Mouse (Mus musculus): Measurements from ENCODE around the gene Col7a1.

Col7a1 gene

DNA sequence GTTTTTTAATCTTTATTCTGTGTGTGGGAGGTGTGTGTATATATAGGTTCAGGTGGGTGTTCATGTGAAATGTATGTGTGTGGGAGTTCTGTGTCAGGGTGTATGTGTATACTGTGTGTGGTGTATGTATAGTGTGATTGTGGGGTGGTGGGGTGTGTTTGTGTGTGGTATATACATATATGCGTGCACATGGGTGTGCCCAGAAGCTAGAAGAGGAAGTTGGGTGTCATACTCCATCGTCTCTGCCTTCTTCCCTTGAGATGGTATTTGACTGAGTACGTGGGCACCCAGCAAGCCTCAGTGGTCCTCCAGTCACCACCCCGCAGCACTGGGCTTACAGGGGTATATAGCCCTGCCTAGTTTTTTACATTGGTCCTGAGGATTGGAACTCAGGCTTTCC lies 68.0 kb downstream of the Col7a1 start:
- peak in 1 of 2 experiments; percentile 6 for DNase-seq (ENCODE audit: low spot score in 2 of 2)

DNA sequence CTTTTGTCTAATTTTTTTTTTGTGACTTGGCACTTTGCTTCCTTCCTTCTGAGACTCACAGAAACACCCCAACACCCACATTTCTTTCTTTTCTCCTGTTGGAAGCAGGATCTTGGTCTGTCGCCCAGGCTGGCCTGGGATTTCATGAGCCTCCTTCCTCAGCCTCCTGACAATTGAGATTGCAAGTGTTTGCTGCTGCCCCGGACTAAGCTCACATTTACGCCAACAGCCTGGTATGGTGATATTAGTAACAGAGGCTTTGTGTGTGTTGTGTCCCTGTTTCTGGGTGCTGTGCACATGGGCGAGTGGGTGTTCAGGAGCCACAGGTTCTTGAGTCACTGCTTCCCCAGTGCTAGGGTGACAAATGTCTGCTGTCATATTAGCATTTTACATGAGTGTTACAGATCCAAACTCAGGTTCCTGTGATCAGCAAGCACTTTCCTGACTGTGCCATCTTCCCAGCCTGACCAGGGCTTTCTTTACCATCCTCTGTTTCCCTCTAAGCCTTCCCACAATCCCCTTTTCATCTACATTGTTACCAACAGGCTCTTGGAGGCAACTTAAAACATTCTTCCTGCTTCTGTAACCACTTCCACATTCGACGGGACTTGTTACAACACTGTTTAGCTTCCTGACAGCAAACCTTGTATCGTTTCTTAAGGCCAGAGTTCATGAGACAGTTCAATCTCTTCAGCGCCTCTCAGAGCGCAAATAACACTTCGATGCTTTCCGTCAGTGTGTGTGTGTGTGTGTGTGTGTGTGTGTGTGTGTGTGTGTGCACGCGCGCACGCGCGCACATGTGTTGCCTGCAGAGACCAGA lies 69.7 kb downstream of the Col7a1 start:
- peak in 1 of 2 experiments; percentile 7 for DNase-seq (ENCODE audit: low spot score in 2 of 2)

DNA sequence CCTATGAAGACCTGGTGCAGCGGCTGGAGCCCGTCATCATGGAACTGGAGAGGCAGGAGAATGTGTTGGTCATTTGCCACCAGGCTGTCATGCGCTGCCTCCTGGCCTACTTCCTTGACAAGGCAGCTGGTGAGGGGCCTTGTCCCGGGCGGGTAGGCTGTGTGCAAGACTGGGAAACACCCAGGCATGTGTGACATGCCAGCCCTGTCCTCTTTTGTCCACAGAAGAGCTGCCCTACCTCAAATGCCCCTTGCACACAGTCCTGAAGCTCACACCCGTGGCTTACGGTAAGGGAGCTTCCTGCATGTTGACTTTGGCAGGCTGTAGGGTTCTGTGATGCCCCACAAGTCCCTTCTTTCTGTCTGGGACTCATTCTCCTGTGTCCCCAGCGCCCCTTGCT lies 74.1 kb downstream of the Col7a1 start:
- no peak for DNase-seq (ENCODE audit: low spot score in 2 of 2)

DNA sequence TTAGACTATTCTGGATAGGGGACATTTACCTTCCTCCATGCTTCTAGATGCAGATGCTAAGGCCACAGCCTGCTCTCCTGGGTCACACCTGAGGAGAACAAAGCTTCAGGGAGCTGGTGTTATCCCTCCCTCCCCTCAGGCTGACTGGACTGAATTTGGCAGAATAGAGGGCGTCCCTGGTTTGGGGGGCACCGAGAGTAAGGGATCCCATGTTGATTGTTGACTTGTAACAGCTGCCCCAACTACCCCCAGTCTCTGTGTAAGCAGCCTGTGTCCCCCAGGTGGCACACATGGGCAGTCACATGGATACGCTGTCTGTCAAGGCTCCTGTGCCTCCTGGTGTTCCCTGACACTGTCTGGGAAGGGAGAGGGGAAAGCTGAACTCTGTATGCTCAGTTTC lies 75.0 kb downstream of the Col7a1 start:
- DNase-seq (ENCODE audit: low spot score in 2 of 2) = no peak

DNA sequence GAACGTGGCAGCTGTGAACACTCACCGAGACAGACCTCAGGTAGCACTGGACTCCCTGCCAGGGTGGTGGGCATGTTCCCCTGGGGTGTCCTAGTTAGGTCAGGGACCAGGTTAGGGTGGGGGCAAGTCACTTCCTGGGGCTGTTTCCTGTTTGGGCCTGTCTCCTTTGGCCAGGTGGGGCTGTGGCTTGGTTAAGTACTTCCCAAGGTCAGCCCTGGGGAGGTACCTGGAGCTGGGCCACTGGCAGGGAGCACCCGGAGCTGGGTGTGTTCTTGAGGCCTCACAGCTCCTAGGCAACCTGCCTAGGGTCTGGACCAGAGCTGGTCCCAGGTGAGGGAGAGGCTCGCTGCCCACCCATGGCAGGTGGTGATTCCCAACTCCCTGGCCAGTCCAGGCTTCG lies 75.5 kb downstream of the Col7a1 start:
- no peak for DNase-seq (ENCODE audit: low spot score in 2 of 2)

DNA sequence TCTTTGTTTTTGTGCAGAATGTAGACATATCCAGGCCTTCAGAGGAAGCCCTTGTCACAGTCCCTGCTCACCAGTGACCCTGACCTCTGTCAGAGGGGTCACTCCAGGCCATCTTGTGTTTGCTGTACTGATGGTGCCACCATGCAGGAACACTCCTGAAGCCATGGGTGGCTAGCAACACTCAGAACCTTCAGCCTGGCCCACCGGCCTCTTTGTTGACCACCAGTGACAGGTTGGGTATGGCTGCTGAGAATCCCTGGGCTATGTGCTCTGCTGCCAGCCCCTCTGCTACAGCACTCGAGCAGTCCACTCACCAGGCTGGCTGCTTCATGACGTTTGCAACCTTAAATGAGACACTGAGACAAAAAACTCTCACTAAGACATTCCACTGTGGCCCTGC lies 76.9 kb downstream of the Col7a1 start:
- no peak for DNase-seq (ENCODE audit: low spot score in 2 of 2)

DNA sequence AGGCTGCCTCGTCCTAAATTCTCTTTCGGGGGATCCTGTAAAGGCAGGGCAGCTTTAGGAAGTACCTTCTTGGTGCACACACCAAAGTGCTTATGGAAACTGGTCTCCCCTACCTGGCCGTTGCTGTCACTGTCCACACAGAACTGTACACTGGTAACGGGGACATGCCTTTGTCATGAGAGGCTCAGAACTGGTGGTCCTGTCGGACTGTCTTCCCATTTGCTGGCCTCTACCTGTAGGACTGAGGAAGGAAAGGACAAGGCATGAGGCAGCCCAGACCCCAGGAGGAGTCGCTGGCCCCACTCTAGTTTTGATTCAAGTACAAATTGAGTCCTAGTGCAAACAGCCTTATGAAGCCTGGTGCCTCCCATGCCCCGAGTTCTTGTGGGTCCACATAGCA lies 77.6 kb downstream of the Col7a1 start:
- no peak for DNase-seq (ENCODE audit: low spot score in 2 of 2)

DNA sequence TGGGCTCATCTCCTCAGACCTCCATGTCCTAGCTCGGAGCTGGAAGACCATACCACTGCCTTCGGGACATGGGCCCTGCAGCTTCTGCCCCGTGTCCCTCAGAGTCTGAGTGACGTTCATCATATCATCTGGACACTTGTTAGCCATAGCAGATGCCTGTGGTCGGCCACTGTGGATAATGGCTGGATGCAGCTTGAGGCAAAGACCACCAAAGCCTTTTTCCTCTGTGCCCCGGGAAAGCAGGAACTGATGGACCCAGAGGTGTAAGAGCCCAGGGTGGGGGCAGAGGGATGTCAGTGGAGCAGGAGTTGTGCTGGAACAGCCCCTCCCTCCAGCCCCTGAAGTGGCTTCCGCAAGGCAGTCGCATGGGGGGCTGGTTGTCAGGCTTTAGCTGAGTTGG lies 78.3 kb downstream of the Col7a1 start:
- DNase-seq (ENCODE audit: low spot score in 2 of 2) = no peak

DNA sequence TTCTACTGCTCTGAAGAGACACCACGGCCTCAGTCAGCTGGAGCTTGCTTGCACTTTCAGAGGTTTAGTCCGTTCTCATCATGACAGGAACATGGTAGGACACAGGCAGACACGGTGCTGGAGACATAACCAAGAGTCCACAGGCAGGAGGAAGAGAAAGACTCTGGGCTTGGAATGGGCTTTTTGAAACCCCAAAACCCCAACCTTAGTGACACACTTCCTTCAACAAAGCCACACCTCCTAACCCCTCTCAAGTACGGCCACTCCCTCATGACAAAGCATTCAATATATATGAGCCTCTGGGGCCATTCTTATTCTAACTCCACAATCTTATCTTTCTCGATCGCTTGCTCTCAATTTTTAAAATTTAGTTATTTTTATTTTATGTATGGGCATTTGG lies 79.0 kb downstream of the Col7a1 start:
- DNase-seq (ENCODE audit: low spot score in 2 of 2) = no peak

All from spleen, postnatal 14 days (tissue).